Mouse (Mus musculus): ENCODE results near the gene Capn5.

GRCm38 (mm10) chr7:98137995-98138394, 40.1 kb downstream of the Capn5 start:
- no peak for TF ChIP-seq FLI1 (IDR thresholded peaks at IDR 0.05; ENCODE audit: low read length)
- TF ChIP-seq GATA1 (IDR thresholded peaks at IDR 0.05; ENCODE audit: borderline replicate concordance, low read length), result no peak

Measured in megakaryocyte, embryonic 14.5 days (primary cell).